Mouse (Mus musculus) midbrain, embryonic 11.5 days (tissue): Measurements from ENCODE around the gene Kng2. TPM values are rescaled to one million over a fixed set of nuclear protein-coding genes. Genes with fewer than 3 reads are reported as not detected.
"Not testable (repeated sequence)": the region's sequence is repeated elsewhere in the genome, so short reads cannot be mapped to it uniquely, and the experiment has no call there.

Experiments
- ATAC-seq: fragments of 200-750 bp; cut with Nextera tagmentation; 2 replicates; pipeline ENCODE4 v1.8.0; 2017; ENCODE audit warnings: moderate TSS enrichment, moderate library complexity; ENCODE audit not compliant: low FRiP score
- DNase-seq: peaks from one replicate; pipeline ENCODE4 v3.0.0; 2015; ENCODE audit warnings: low spot score; ENCODE audit errors: missing footprints
- H3K27ac ChIP-seq: fragments of 300-500 bp; sonication (generic); 2 replicates; pipeline ENCODE4 v1.5.1; 2014; ENCODE audit warnings: low read depth, low read length
- H3K27me3 ChIP-seq: fragments of 300-500 bp; sonication (generic); 2 replicates; pipeline ENCODE4 v1.6.1; 2014; ENCODE audit warnings: mild to moderate bottlenecking, low read length, moderate library complexity, mixed read lengths; ENCODE audit not compliant: control insufficient read depth, insufficient read depth
- H3K36me3 ChIP-seq: fragments of 300-500 bp; sonication (generic); 2 replicates; pipeline ENCODE4 v1.6.1; 2014; ENCODE audit warnings: mild to moderate bottlenecking, low read length, moderate library complexity, mixed read lengths; ENCODE audit not compliant: control insufficient read depth, insufficient read depth
- H3K4me1 ChIP-seq: fragments of 300-500 bp; sonication (generic); 2 replicates; pipeline ENCODE4 v1.6.1; 2014; ENCODE audit warnings: low read length; ENCODE audit not compliant: control insufficient read depth, insufficient read depth
- H3K4me2 ChIP-seq: fragments of 300-500 bp; sonication (generic); 2 replicates; pipeline ENCODE4 v1.6.1; 2014; ENCODE audit warnings: mild to moderate bottlenecking, moderate library complexity
- H3K4me3 ChIP-seq: fragments of 300-500 bp; sonication (generic); 2 replicates; pipeline ENCODE4 v1.5.1; 2014; ENCODE audit warnings: low read depth, low read length
- H3K9ac ChIP-seq: fragments of 300-500 bp; sonication (generic); 2 replicates; pipeline ENCODE4 v1.6.1; 2014; ENCODE audit warnings: low read length
- H3K9me3 ChIP-seq: fragments of 300-500 bp; sonication (generic); 2 replicates; pipeline ENCODE4 v1.6.1; 2016; ENCODE audit warnings: low read length; ENCODE audit not compliant: control insufficient read depth
- WGBS: fragments of 180-500 bp; shearing (Covaris S2); extraction: QIAGEN DNeasy Blood & Tissue Kit; methylation state at CpG from one replicate; pipeline ENCODE4 v1.1.7; 2014; 5-methylcytosine and 5-hydroxymethylcytosine counted together
- polyA plus RNA-seq: library from polyadenylated mRNA; unstranded; fragments of >200 nt; fragmentation: Nextera tagmentation; extraction: Ambion mirVana; gene quantifications from 2 replicates; pipeline ENCODE4 v1.2.1, GENCODE M21; 2014

The Kng2 gene
- not detected in 2 replicates for polyA plus RNA-seq

GRCm38 (mm10) chr16:23028966-23029600, at the start of gene Kng2:
Kng2 (minus strand) TSS chr16:23029482.
- H3K9me3 ChIP-seq, H3K9ac ChIP-seq, DNase-seq, H3K4me1 ChIP-seq, H3K27ac ChIP-seq, H3K4me3 ChIP-seq, ATAC-seq, H3K27me3 ChIP-seq, H3K36me3 ChIP-seq, H3K4me2 ChIP-seq: not testable (repeated sequence)
- 93% methylated on average over 3 of the region's 3 CpGs for WGBS

DNA sequence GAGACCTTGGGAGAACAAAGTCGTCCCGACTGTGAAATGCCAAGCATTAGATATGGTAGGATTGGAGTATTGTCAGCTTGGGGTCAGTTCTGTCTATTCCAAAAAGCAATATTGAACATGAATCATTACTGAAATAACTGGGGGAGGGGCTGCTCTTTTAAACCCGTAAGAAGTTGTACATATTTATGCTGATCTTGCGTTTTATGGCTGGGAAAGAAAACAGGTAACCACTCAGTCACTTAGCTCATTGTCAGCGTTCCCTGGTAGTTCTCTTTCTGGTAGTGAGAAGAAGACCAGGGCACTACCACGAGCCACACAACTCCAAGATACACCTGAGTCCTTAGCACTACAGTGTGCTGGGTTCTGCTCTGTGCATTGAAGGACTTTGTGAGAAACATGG, 48.2 kb upstream of the Kng2 start:
- ATAC-seq, H3K9ac ChIP-seq, H3K9me3 ChIP-seq, H3K4me2 ChIP-seq, H3K27ac ChIP-seq, H3K4me3 ChIP-seq, H3K36me3 ChIP-seq, H3K4me1 ChIP-seq, H3K27me3 ChIP-seq, DNase-seq: not testable (repeated sequence)
- WGBS: 85% methylated on average over 6 of the region's 6 CpGs

DNA sequence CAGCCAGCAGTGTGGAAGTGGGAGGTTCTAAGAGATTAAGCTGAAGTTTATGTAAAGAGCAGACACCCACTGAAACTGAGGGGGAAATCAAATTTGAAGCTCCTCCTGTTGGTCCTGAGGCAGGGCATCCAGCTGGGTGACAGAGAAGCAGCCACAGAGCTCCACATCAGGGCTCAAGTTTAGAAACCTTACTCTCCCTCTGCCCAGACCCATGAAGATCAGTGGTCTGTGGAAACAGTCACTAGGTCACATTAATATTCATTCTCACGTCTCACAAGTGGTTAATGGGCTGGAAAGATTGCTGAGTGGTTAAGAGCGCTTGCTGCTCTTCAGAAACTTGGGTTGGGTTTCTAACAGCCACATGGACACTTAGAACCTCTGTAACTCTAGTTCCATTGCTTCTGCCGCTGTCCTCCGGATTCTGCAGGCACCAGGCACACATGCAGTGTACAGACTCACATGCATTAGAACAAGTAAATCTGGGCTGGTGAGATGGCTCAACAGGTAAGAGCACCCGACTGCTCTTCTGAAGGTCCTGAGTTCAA, 31.6 kb upstream of the Kng2 start:
- not testable (repeated sequence) for H3K36me3 ChIP-seq, DNase-seq, H3K9me3 ChIP-seq, H3K27ac ChIP-seq, H3K27me3 ChIP-seq, H3K4me2 ChIP-seq, H3K4me1 ChIP-seq, ATAC-seq, H3K4me3 ChIP-seq, H3K9ac ChIP-seq
- 77% methylated on average over 5 of the region's 5 CpGs for WGBS

DNA sequence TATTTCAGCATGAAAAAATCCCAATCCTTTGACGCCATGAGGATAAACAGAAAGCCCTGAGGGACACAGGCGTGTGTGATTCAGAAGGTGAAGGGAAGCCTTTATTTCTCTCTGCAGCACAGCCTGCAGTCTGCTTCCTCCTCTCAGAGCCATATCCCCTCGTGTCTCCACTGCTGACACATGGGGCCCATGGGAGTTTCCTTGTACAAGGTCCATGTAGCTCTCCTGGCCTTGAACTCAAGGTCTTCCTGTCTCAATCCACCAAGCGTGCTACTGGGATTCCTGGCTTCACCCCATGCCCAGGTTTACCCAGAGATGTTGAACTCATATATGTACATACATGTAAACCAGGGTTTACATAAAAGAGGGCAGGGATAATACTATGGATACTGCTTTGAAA, 30.3 kb upstream of the Kng2 start:
- 67% methylated on average over 4 of the region's 4 CpGs for WGBS
- not testable (repeated sequence) for H3K4me1 ChIP-seq, H3K36me3 ChIP-seq, H3K4me2 ChIP-seq, DNase-seq, H3K27ac ChIP-seq, H3K9me3 ChIP-seq, ATAC-seq, H3K27me3 ChIP-seq, H3K4me3 ChIP-seq, H3K9ac ChIP-seq

GRCm38 (mm10) chr16:23057668-23058447, 28.6 kb upstream of the Kng2 start, which contains the start of gene Kng1:
Kng1 (plus strand) TSS chr16:23057865.
- H3K4me1 ChIP-seq, H3K9me3 ChIP-seq, H3K4me3 ChIP-seq, H3K9ac ChIP-seq, H3K4me2 ChIP-seq, H3K27ac ChIP-seq, H3K27me3 ChIP-seq, ATAC-seq, H3K36me3 ChIP-seq, DNase-seq: not testable (repeated sequence)
- 84% methylated on average over 1 of the region's 1 CpGs for WGBS

DNA sequence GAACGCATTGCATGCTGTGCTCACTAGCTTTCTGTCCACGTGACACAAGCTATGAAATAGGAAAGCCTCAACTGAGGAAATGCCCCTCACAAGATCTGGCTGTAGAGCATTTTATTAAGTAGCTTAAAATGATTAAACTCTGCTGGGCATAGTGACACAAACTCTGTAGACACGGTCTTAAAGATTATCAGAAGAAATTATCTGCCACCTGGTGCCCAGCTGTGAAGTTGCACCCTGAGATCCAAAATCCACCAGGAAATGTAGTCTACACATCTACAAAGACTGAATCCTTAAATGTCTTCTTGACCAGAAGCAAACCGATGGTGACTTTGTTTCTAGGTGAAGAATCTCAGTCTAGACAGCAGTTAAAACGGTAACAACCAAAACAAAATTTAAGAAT, 17.0 kb upstream of the Kng2 start:
- no peak for ATAC-seq
- Histone ChIP-seq H3K4me1 (no peaks in the 10 kb centered on the region), H3K9me3 (no peaks in the 10 kb centered on the region), H3K4me3 (no peak overlapping the region), H3K36me3 (no peaks in the 10 kb centered on the region), H3K27me3 (no peaks in the 10 kb centered on the region), H3K9ac (no peak overlapping the region), H3K4me2 (no peak overlapping the region), H3K27ac (no peak overlapping the region)
- no peak for DNase-seq
- 72% methylated on average over 5 of the region's 5 CpGs for WGBS

GRCm38 (mm10) chr16:23040876-23041275, 11.6 kb upstream of the Kng2 start:
- Histone ChIP-seq H3K9me3 (no peaks in the 10 kb centered on the region), H3K4me1 (no peaks in the 10 kb centered on the region), H3K36me3 (no peaks in the 10 kb centered on the region), H3K4me3 (no peak overlapping the region), H3K27me3 (no peaks in the 10 kb centered on the region), H3K9ac (no peak overlapping the region), H3K4me2 (no peak overlapping the region), H3K27ac (no peak overlapping the region)
- WGBS: 59% methylated on average over 4 of the region's 4 CpGs
- DNase-seq (no peak), ATAC-seq (no peak)

DNA sequence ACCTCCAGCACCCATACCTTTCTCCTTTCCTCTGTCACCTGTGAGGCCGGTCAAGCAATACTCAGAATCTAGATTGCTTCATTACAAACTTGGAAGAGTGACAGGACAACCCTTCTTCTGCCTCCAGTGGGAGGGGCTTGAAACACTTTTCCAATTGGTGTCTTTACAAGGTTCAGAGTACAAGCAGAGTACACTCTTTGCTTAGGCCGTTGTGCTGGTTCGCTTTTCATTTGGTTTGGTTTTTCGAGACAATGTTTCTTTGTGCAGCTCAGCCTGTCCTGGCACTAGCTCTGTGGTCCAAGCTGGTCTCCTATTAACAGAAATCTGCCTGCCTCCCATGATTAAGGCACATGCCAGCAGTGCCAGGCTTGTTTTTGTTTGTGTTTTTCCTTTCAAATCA, 10.0 kb upstream of the Kng2 start:
- no peak for ATAC-seq
- Histone ChIP-seq H3K9ac (no peak overlapping the region), H3K27me3 (no peaks in the 10 kb centered on the region), H3K27ac (no peak overlapping the region), H3K9me3 (no peaks in the 10 kb centered on the region), H3K4me2 (no peak overlapping the region), H3K36me3 (no peaks in the 10 kb centered on the region), H3K4me3 (no peak overlapping the region), H3K4me1 (no peaks in the 10 kb centered on the region)
- 96% methylated on average over 4 of the region's 4 CpGs for WGBS
- DNase-seq: no peak

DNA sequence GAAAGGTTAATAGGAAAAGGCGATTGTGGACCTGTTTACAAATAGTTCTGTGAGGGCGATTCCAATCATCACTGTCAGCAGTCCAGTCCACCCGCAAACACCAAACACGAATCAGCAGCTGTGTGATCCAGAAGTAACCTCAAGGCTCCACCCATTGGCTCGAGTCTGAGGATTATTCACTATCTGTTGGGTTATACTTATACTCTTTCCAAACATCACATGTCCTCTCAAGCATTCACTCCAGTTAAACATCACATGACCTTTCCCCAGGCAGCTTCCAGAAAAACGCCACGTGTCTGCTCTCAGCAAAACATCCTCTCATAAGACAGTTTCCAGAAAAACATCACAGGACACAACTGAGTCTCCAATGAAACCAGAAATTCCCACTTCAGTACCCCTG, 8.5 kb upstream of the Kng2 start:
- Histone ChIP-seq H3K9ac (no peak overlapping the region), H3K4me2 (no peak overlapping the region), H3K4me1 (no peaks in the 10 kb centered on the region), H3K27me3 (no peaks in the 10 kb centered on the region), H3K9me3 (no peaks in the 10 kb centered on the region), H3K36me3 (no peaks in the 10 kb centered on the region), H3K4me3 (no peak overlapping the region), H3K27ac (no peak overlapping the region)
- no peak for ATAC-seq
- 90% methylated on average over 7 of the region's 7 CpGs for WGBS
- no peak for DNase-seq
